Mouse (Mus musculus): Measurements from ENCODE around the gene Gm11146.

DNA sequence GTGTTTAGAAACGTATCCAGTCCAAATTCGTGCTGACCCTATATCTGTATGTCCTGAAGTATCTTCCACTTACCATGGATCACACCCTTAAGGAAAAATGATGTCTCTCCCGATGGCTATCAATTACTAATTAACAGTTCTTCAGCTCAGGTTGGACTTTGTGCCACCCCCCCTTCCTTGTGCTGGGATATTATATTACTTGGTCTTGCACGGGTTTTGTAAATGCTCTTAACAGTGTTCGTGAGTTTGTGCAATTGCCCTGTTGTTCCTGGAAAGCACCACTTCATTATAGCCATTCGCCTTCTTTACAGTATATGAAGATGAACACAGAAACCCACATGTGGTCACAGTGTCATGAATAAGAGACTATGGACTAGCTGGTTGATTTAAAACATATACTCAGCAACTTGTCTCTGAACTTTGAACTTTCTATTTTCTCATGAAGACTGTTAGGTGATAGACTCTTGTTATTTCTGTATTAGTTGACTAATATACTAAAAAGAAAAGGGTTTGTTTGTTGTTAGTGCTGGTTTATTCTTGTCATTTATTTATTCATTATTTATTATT, 30.5 kb upstream of the Gm11146 start:
- TF ChIP-seq CTCF (IDR thresholded peaks at IDR 0.05; ENCODE audit: low read depth, low read length), result no peak
- TF ChIP-seq POLR2A (IDR thresholded peaks at IDR 0.05; ENCODE audit: extremely low read depth, insufficient read depth, low read length), result no peak

Measured in liver, adult 2 months (tissue).